Mouse (Mus musculus): ENCODE data around the gene Dnah2.
"Not testable (repeated sequence)": the region's sequence is repeated elsewhere in the genome, so short reads cannot be mapped to it uniquely, and the experiment has no call there.

Dnah2 gene

DNA sequence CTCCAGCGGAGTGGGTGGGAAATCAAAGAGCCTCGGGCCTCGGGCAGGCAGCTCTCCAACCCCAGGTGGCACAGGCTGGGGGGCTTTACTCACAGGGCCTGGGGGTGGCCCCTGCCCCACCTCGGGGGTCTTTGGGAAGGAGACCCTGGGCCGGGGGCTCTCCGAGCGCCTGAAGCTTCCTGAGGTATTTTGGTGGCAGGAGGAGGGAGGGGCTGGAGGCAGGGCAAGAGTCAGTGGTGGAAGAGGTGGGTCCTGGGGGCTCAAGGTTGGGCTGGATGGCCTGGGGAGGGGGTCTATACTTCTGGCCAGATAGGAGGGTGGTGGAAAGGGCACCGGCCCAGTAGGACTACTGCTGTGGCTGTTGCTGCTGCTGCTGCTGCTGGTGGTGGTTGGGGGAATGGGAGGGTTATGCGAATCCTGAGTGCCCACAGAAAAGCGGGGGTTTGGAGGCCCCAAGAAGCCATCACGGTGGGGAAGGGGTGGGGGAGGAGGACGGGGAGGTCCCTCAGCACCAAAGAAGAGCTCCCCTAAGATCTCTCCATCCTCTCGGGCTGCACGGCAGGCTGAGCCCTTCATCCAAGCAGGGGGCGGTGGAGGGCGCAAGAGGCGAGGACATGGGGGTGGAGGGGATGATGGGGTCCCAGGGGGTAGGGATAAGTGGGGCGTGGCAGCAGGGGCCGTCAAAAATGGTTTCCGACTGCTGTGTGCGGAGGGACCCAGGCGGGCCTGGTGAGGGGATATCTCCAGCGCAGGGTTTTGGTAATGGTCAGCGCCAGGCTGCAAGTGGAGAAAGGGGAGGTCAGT, 143.3 kb downstream of the Dnah2 start:
- no peak for DNase-seq

DNA sequence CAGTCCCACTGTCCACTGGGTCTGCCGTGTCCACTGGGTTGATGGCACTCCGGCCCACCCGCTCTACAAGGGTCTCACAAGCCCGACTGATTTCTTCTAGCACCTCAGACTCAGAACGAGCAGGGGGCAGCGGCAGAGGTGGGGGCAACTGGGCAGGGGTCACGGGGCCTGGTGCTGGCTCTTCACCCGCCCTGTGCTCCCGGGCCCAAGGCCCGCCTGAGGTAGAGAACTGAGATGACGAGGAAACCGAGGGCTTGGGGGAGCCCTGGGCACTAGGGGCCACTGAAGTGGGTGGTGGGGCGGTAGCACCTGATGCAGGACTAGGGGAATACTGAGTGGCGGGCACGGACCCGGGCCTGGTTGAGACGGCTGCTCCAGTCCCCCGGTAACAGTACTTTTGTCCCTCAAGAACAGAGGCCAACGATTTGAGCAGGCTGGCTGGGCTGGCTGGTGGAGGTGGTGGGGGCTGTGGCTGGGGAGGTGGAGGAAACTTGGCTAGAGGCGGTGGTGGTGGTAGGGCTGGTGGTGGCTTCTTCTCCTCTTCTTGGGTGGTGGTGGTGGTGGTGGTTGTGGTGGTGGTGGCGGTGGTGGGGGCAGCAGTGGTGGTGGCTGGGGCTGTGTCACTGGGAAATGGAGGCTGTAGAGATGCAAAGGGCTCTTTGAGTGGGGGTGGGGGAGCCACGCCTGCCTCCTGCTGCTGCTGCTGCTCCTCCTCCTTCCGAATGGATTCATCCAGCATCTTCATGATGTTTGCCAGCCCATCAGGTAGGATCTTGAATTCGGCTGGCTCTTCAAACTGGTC, 144.1 kb downstream of the Dnah2 start:
- DNase-seq: no peak

DNA sequence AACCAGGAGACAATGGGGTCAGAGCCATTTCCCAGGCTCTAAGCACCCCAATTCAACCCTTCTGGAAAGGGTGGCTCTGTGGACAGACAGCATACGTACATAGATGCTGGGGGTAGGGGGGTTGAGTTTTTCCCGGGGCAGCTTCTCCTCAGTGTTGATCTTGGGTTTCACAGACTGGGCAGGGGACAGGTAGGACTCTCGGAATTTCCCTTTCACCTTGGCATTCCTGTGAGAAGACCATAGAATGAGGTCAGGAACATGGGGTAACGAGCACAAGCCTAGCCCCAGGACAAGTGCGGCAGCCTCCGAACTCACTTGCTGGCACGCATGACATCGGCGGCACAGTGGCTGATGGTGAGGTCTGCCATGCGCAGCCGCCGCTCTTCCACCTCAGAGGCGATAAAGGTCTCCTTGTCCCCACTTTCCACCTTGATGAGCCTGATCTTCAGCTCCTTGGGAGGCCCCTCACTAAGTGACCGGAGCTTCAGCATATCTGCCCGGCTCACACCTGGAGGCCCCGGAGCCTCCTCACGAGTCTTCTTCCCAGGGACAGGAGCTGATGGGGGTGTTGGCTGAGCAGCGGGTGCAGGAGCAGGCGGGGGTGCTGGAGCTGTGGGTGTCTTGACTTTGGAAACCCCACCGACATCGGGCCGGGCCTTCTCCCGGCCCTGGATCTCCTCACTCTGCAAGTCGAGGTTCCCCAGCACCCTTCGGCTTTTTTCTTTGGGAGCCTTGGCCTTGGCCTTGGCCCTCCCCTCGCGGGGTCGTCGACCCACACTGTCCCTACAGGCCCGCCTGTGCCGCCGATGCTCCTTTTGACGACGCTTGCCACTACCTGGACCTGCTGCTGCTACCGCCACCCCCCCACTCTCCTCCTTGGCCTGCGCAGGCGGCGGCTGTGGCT, 145.0 kb downstream of the Dnah2 start:
- no peak for DNase-seq

DNA sequence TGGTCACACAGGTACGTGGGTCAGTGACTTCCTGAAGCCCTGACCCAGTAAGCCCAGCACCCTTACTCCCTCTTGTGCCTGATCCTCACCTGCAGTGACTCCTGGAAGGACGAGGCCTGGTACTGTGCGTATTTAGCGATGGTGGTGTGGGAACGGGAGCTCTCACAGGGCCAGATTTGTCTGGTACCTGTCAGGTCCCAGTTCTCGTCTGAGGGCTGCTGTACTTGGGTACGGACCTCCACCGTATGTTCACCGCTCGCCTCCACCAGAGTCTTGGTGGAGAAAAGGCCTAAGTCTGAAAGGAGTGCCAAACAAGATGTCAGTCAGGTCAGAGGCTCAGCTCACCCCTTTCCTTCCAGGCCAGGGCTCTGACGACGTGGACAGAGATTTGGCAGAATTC, 146.9 kb downstream of the Dnah2 start:
- no peak for DNase-seq

DNA sequence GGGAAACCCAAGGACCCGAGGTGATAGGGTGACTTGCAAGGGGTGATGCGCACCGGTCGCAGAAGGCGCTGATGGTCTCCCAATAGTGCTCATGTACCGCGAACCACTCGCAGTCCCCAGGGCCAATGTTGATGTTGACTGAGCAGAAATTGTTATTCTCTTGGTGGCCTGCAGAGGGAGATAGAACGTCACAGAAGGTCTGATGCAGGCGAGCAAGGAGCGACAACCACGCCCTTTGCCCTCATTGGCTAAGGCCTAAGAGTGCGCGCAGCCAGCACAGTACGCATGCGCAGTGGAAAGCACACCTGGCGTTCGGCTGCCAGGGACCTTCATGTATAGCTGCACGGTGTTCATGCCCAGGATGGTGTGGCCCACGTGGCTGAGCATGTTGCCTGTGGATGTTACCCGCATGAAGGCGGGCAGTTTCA, 147.7 kb downstream of the Dnah2 start:
- DNase-seq: peak; percentile 87 to 88

DNA sequence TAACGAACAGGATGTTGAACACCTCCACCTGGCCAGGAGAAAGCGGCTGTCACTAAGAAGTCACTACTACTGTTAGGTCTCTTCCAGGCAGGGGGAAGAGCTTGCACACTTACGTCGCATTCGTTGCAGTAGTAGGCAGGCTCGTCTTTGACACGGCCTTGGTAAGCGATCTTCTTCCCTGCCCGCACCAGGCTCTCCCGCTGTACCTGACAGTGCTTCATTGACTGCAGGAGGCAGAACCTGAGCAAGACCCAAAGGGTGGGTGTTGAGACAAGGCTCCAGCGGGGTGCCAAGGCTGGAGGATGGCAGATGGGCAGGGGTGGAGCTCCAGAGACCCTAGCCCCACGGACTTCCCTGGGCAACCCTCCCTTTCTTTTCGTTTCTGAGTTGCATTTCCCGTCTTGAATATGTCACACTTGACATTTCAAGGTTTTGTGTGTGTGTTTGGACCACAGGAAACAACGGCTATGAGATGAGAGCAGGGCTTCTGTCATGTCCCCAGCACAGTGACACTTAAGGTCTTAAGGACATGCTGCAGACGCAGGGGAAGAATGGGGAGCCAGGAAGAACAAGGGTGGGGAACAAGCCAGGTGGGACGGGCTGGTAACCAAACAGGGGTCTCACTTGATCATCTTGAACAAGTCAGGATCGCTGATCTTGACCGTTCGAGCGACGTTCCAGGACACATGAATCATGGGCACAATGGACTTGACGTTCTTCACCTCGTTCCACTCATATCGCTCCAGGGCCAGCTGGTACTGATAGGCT, 148.6 kb downstream of the Dnah2 start:
- no peak for DNase-seq

DNA sequence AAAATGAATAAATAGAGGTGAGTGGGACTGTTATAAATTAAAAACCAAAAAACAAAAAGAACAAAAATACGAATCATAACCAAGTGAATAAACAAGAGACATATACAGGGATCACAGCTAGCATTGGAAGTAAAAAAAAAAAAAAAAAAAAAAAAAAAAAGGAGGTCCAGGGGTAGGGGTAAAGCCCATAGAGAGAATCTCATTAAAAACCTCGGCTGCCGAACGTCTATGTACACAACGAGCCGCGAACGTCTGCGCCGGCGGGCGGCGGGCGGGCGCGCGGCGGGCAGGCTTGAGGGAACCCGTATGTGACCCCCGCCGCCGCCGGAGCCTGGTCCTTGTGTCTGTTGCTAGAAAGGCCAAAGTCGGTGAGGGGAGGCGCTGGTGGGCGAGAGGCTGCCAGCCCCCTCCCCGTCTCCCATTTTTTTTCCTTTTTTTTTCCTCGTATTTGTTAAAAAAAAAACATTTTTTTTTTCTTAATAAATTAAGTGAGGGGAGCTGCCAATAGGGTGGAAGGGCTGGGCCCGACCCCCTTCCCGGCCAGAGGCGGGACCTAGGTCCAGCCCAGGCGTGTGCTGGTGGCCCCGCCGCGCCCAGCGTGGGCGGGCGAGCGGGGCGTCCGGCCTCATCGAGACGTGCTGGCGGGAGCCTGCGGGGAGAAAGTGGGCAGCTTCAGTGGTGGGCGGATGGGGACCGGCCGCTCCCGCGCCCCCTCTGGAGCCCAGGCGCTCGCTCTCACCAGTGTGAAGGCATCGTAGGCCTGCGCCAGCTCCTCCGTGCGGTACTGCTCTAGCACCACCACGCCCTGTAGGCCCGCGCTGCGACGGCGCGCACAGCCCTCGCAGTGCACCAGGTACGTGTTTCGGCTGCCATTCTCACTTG, 149.5 kb downstream of the Dnah2 start:
- DNase-seq: no peak

DNA sequence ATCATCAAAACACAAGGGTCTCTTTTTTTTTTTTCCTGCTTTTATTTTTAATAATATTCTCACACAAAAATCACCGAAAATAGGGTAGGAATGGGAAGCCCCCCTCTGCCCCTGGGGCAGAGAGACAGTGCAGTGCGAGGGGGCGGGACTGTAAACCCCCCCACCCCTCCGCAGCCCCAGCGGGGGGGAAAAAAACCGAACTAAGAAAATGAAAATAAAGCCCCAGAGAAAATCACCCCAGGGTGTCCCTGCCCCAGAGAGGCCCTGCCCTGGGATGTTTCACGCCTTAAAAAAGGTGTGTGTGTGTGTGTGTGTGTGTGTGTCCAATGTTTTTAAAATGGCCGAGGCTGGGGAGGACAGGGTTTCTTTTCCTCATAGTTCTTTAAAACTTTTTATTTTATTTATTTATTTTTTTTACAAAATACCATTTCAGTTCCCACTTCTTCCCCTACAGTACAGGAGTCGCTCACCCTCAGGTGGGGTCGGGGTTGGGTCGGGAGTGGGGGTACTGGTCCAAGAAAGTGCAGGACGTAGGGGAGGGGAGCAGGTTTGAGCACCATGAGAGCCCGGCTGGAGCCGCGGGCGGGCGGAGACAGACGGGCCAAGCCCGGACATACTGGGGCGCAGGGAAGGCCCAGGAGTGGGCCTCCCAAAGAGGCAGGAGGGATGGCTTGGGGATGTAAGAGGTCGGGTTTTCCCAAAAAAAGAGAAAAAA, 150.3 kb downstream of the Dnah2 start:
- DNase-seq: no peak

DNA sequence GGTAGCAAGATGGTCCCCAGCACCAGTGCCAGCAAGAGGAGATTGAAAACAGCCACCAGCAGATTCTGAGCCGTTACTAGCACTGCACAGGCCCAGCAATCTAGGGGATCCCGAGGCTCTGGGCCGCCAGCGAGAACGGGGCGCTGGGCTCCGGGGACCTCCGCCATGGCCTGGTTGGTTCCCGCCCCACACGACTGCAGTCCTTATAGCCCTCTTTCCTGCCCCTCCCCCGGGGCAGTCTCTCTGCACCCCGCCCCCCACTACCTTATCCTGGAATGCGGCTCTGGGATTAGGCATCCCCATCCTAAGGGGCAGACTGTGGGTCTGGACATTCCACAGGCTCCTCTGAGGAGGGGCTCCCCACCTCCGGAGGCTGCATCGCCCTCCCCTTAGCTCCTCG, 150.9 kb downstream of the Dnah2 start, which contains the start of gene Tmem88:
Tmem88 (minus strand) TSS at position 176 of the 400 bp plus-strand sequence.
- DNase-seq: peak in 1 of 2 experiments; percentile 32

DNA sequence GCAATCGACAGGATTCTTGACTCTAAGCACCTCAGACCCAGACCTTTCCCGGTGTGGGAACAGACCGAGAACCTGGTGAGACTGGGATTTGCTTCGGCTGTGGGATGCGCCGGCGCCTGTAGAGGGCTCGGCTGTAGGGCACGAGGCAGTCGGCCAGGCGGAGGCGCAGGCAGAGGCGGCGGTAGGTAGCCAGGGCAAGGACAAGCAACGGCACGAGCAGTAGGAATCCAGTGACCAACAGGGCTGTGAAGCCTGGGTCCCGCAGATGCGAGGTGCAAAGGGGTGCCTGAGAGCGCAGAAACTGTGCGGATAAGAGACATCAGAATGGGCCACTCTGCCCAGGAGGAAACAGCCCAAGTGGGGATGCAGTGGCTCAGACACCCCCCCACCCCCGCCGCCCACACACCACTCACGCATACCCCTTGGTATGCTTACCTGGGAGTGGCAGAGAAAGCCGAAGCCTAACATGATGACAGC, 151.3 kb downstream of the Dnah2 start:
- DNase-seq: no peak

DNA sequence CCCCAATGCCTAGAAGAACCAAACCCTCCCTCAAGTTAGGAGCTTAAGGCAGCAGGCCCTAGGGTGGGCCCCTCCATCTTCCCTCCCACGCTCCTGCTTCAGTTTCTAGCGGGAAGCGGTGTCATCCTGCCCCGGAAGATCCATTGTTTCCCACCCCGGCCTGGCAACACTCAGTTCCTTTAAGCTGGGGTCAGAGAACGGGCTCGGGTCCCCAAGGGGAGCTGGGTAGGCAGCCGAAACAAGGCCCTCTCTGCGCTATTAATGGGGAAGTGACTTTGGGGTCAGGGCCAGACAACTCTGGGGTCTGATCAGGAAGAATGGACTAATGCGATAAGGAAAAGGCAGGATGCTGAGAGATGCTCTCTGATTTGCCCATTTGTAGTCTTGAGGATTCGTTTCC, 152.1 kb downstream of the Dnah2 start:
- peak in 1 of 2 experiments; percentile 34 for DNase-seq

DNA sequence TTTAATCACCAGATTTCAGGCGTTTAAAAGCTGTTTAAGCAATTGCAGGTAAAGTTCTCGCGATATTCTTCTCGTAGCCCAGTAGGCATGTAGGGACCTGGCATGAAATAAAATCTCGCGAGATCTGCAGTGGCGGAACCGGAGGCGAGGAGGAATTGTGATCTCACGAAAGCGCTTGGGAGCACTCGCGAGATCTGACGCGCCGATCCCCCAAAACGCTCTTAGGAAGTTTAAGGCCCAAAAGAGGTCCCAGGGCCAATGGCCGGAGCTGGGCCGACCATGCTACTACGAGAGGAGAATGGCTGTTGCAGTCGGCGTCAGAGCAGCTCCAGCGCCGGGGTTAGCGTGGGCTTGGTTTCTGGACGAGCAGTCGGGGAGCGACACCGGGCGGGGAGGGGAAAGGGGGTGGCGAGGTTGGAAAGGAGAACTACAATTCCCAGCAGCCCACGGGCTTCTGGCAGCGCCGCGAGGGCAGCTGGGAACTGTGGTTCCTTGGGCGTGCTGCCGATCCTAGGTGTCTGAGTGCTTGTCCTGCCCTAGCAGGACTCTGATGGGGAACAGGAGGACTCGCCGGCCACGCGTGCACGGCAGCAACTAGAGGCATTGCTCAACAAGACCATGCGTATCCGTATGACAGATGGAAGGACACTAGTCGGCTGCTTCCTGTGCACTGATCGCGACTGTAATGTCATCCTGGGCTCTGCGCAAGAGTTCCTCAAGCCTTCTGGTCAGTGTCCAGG, 153.1 kb downstream of the Dnah2 start:
- DNase-seq: peak; percentile 93 to 94

DNA sequence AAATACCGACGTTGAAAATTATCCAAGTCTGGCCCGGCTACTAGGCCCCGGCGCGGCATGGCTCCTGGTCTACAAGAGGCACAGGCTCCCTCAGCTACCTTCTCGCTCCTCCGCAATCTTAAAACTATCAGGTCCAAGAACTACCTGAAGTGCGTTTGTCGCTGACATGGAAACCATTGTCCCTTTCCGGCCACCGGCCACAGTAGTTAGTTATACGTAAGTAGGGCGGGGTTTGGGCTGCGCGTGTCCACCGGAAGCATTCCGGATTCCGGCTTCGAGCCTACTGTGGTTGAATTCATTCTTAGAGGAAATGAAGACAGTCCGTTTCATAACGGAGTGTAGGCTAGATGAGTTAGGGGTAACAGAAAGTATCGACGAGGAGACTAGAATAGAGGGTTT, 153.7 kb downstream of the Dnah2 start, which contains the start of the genes Naa38 and Cyb5d1:
Naa38 (plus strand) TSS at position 253 of the 399 bp plus-strand sequence.
Cyb5d1 (minus strand) TSS at position 397 of the 399 bp plus-strand sequence.
- peak; percentile 87 to 88 for DNase-seq

DNA sequence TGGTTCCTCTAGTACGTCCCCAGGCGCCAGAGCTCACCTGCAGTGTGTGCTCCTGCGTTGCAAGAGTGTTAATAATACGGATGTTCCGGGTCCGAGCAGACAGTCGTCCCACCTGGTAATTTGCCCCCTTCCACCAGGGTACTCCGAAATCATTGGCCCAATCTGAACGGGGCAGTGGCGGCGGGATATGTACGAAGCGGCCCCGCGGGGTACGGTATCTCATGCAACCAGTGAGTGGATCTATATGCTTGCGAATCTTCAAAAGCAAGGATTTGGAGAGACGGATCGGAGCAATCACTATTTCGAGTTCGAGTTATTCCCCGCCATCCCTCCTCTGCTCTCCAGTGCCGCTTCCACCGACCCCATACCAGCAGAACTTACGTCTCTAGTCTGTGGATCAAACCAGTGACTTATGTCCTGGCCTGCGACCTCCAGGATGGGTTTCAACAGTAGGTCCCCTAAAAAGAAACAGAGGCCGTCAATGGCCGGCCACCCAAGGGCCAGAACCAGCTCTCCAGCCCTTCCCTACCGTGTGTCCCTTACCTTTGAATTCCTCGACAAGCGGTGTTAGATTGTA, 154.2 kb downstream of the Dnah2 start:
- not testable (repeated sequence) for DNase-seq

DNA sequence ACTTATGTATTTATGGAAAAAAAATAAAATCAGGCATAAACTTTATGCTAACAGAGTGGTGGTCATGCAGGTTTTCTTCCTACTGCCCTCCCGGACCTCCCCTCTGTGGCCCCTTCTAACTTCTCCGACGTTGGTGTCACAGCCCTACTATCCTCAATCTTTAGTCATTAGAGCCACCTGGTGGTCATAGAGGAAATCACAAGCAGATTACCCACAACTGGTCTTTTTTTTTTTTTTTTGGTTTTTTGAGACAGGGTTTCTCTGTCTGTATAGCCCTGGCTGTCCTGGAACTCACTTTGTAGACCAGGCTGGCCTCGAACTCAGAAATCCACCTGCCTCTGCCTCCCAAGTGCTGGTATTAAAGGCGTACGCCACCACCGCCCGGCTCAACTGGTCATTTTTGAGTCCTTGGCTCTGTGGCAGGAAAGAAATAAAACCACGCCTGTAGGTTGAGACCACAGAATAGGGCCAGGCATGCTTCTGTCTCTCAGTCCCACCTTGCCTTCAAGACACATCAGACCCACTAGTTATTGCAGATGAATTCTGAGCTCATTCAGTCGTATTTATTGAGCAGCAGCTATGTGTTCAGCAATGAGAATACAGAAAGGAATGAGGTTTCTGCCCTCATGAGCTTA, 158.4 kb downstream of the Dnah2 start:
- DNase-seq: peak; percentile 78 to 83

DNA sequence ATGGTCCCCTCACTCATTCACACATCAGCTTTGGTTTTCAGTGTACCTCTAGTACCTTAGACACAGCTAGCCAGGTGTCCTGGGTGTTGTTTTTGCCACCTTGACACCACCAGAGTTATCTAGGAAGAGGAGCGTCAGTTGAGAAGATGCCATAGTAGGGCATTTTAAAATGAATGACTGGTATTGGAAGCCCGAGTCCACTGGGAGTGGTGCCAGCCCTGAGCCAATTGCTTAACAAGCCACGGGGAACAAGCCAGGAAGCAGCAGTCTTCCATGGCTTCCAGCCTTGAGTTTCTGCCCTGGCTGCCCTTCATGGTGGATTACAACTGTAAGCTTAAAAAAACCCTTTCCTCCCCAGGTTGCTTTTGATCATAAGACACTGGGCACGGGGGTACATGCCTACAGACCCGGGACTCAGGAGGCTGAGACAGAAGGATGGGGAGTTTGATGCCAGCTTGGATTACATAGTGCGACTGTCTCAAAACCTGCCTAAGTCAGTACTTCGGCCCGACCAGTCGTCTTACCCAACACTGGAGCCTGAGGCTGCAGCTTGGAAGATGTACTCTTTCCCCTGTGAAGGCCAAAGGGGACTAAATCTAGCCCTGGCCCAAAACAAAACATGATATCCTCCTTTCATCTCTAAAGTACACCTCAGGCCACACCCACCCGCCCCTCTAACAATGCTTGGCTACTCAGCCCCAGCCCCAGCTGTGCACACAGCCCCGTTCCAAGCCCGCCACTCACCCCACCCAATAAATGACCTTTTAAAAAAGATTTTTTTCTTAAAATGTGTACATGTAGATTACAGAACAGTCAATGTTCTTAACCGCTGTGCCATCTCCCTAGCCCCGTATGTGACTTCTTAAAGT, 159.1 kb downstream of the Dnah2 start:
- no peak for DNase-seq

DNA sequence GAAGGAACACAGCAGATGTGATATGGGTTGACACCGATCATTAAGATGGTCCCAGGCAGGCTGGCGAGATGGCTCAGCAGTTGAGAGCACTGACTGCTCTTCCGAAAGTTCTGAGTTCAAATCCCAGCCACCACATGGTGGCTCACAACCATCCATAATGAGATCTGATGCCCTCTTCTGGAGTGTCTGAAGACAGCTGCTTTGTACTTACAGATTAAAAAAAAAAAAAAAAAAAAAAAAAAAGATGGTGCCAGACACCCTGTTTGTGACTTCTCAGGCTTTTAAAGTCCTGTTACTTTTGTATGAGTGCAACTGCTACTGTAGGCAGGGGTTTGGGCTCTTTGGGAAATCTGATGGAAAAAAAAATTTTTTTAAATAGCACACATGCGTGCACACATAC, 160.2 kb downstream of the Dnah2 start:
- DNase-seq: no peak

Measured in B cell, adult 2 months (primary cell).